28 mouse cellular contexts compared by ENCODE assay signal in the genomic region with DNA sequence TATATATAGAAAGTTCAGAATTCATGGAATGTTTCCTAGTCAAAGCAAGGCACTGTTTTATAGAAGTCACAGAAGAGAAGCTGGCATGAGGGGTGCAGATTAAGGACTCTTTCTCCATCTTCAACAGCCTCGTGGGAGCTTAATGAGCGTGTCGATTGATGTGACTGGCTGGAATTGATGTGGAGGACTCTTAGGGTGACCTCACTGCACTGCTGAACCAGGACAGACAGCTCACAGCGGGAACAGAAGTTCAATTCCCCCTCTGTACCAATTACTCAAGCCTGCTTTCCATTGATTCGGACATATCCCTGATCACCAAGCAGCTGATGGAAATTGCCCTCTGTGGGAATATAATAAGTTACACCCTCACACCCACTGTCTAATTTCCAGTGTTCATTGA.
DNase-seq lines count a peak whose midpoint lies in the region; ATAC-seq and TF ChIP-seq lines count a peak whose summit lies in the region.
"Had no signal": no experiment of that assay in that cellular context is flagged by ENCODE, and none has a peak within 500 bp of the region (broad histone marks: within the 10 kb centered on the region; RNA-seq: fewer than 3 reads in every experiment).

No protein-coding gene starts in this region.

- no peak for TF ChIP-seq CTCF in hindbrain, postnatal 0 days (IDR thresholded peaks at IDR 0.05; ENCODE audit: low read depth)
- TF ChIP-seq CTCF in heart, adult 2 months (IDR thresholded peaks at IDR 0.05): no peak

- no peak overlapping the region for H3K4me2 ChIP-seq in midbrain, embryonic 16.5 days (ENCODE audit: low read length)
- H3K4me2 ChIP-seq in hindbrain, postnatal 0 days (ENCODE audit: low read depth, low read length): no peak overlapping the region
- no peak overlapping the region for H3K4me2 ChIP-seq in neural tube, embryonic 13.5 days
- H3K4me2 ChIP-seq: embryonic facial prominence, embryonic 12.5 days; forebrain, embryonic 12.5 days; heart, embryonic 15.5 days; liver, embryonic 13.5 days; lung, embryonic 14.5 days had no signal

- TF ChIP-seq POLR2A in heart, adult 2 months (IDR thresholded peaks at IDR 0.05; ENCODE audit: insufficient read depth, low read depth, low read length): no peak

- no peak for ATAC-seq in midbrain, embryonic 16.5 days
- no peak for ATAC-seq in hindbrain, postnatal 0 days
- peak; percentile 69 for ATAC-seq in neural tube, embryonic 13.5 days (ENCODE audit: low read depth)
- ATAC-seq: activated CD4-positive, CD25-positive, alpha-beta regulatory T cell, adult 4 months; inflammation-experienced regulatory T-cells, adult 6 months had no signal

- no peaks in the 10 kb centered on the region for H3K27me3 ChIP-seq in midbrain, embryonic 10.5 days (ENCODE audit: low read depth, poor library complexity, severe bottlenecking)
- H3K27me3 ChIP-seq in midbrain, embryonic 16.5 days (ENCODE audit: control insufficient read depth, insufficient read depth, low read depth, low read length): no peaks in the 10 kb centered on the region
- H3K27me3 ChIP-seq in hindbrain, postnatal 0 days (ENCODE audit: insufficient read depth, low read length): no peaks in the 10 kb centered on the region
- H3K27me3 ChIP-seq in neural tube, embryonic 13.5 days: no peaks in the 10 kb centered on the region
- H3K27me3 ChIP-seq in heart, adult 2 months (ENCODE audit: control insufficient read depth, insufficient read depth, low read length): no peaks in the 10 kb centered on the region
- H3K27me3 ChIP-seq: embryonic facial prominence, embryonic 12.5 days; forebrain, embryonic 12.5 days; heart, embryonic 15.5 days; liver, embryonic 13.5 days had no signal

- peaks cover 4% of the 10 kb centered on the region for H3K4me1 ChIP-seq in midbrain, embryonic 10.5 days
- H3K4me1 ChIP-seq in midbrain, embryonic 16.5 days (ENCODE audit: control insufficient read depth, insufficient read depth, low read length): no peaks in the 10 kb centered on the region
- H3K4me1 ChIP-seq in hindbrain, postnatal 0 days (ENCODE audit: insufficient read depth, low read length): no peaks in the 10 kb centered on the region
- H3K4me1 ChIP-seq in neural tube, embryonic 13.5 days (replicated peaks): peaks cover 12% of the 10 kb centered on the region
- H3K4me1 ChIP-seq in heart, adult 2 months (ENCODE audit: control insufficient read depth, insufficient read depth, low read length): no peaks in the 10 kb centered on the region
- H3K4me1 ChIP-seq: embryonic facial prominence, embryonic 12.5 days; heart, embryonic 15.5 days; liver, embryonic 13.5 days had no signal

- WGBS in midbrain, embryonic 10.5 days: 57% methylated on average over 5 of the region's 5 CpGs
- WGBS in midbrain, embryonic 16.5 days: 16% methylated on average over 5 of the region's 5 CpGs
- WGBS in hindbrain, postnatal 0 days: 11% methylated on average over 5 of the region's 5 CpGs
- 20% methylated on average over 5 of the region's 5 CpGs for WGBS in neural tube, embryonic 13.5 days
- WGBS in heart, adult 2 months: 54% methylated on average over 5 of the region's 5 CpGs

- no peaks in the 10 kb centered on the region for H3K79me2 ChIP-seq in heart, adult 2 months (replicated peaks; ENCODE audit: control insufficient read depth, insufficient read depth, low read length)

- no peak overlapping the region for H3K4me3 ChIP-seq in midbrain, embryonic 10.5 days
- H3K4me3 ChIP-seq in midbrain, embryonic 16.5 days (ENCODE audit: low read depth, low read length): no peak overlapping the region
- H3K4me3 ChIP-seq in hindbrain, postnatal 0 days (ENCODE audit: low read length): no peak overlapping the region
- H3K4me3 ChIP-seq in neural tube, embryonic 13.5 days: no peak overlapping the region
- H3K4me3 ChIP-seq in heart, adult 2 months: no peak overlapping the region
- H3K4me3 ChIP-seq: embryonic facial prominence, embryonic 12.5 days; erythroblast, embryonic 14.5 days; forebrain, embryonic 12.5 days; gastrocnemius, adult 2 months; heart, embryonic 15.5 days; liver, embryonic 13.5 days; myocyte had no signal

- H3K27ac ChIP-seq in midbrain, embryonic 10.5 days (replicated peaks): no peak overlapping the region
- H3K27ac ChIP-seq in midbrain, embryonic 16.5 days (ENCODE audit: low read length): no peak overlapping the region
- H3K27ac ChIP-seq in hindbrain, postnatal 0 days: no peak overlapping the region
- H3K27ac ChIP-seq in neural tube, embryonic 13.5 days (replicated peaks): no peak overlapping the region
- H3K27ac ChIP-seq in heart, adult 2 months: no peak overlapping the region
- H3K27ac ChIP-seq: embryonic facial prominence, embryonic 12.5 days; forebrain, embryonic 12.5 days; gastrocnemius, adult 2 months; heart, embryonic 15.5 days; kidney, postnatal 0 days; liver, embryonic 13.5 days; stomach, postnatal 0 days had no signal

- TF ChIP-seq EP300 in heart, adult 2 months (IDR thresholded peaks at IDR 0.05; ENCODE audit: insufficient read depth, low read depth, low read length): no peak

- no peaks in the 10 kb centered on the region for H3K9me3 ChIP-seq in midbrain, embryonic 10.5 days (replicated peaks)
- no peaks in the 10 kb centered on the region; the same call in 1 of the 2 replicates for H3K9me3 ChIP-seq in midbrain, embryonic 16.5 days (replicated peaks; ENCODE audit: control insufficient read depth, low read length, poor library complexity, severe bottlenecking)
- no peaks in the 10 kb centered on the region for H3K9me3 ChIP-seq in hindbrain, postnatal 0 days (ENCODE audit: low read length)
- H3K9me3 ChIP-seq in neural tube, embryonic 13.5 days: peaks cover 3% of the 10 kb centered on the region; the same call in 1 of the 2 replicates
- H3K9me3 ChIP-seq: embryonic facial prominence, embryonic 12.5 days; forebrain, embryonic 12.5 days; heart, embryonic 15.5 days; liver, embryonic 13.5 days had no signal

- DNase-seq in midbrain, embryonic 10.5 days (ENCODE audit: low spot score): peak; percentile 18
- peak; percentile 48 for DNase-seq in embryo, embryonic 10.5 days (ENCODE audit: low spot score)
- DNase-seq in hindbrain, postnatal 0 days (ENCODE audit: low spot score): peak; percentile 2
- no peak for DNase-seq in adrenal gland, adult 8-10 months
- DNase-seq in heart, adult 2 months: no peak
- DNase-seq: adrenal gland, postnatal 10 days; cerebellum, adult 2 months; cerebellum, postnatal 36 days; gastrocnemius, adult 2 months; heart, postnatal 36 days; kidney, adult 18-20 months; layer of hippocampus, adult 9-11 months; liver, embryonic 13.5 days; lung, embryonic 14.5 days; right cerebral cortex, adult 18-20 months; thymus, adult 2 months; thymus, postnatal 4 days had no signal

- intact Hi-C loops in heart, adult 2 months (cut with DNase I): no loop called here

- H3K36me3 ChIP-seq in midbrain, embryonic 10.5 days: no peaks in the 10 kb centered on the region
- no peaks in the 10 kb centered on the region for H3K36me3 ChIP-seq in midbrain, embryonic 16.5 days (ENCODE audit: control insufficient read depth, insufficient read depth, low read length)
- no peaks in the 10 kb centered on the region for H3K36me3 ChIP-seq in hindbrain, postnatal 0 days (ENCODE audit: insufficient read depth, low read length)
- H3K36me3 ChIP-seq in neural tube, embryonic 13.5 days: no peaks in the 10 kb centered on the region
- H3K36me3 ChIP-seq in heart, adult 2 months (ENCODE audit: control insufficient read depth, insufficient read depth, low read length): no peaks in the 10 kb centered on the region
- H3K36me3 ChIP-seq: embryonic facial prominence, embryonic 12.5 days; forebrain, embryonic 12.5 days; heart, embryonic 15.5 days; liver, embryonic 13.5 days had no signal

- no peak overlapping the region for H3K9ac ChIP-seq in midbrain, embryonic 16.5 days (ENCODE audit: low read depth, low read length)
- H3K9ac ChIP-seq in hindbrain, postnatal 0 days (replicated peaks; ENCODE audit: low read length): no peak overlapping the region
- H3K9ac ChIP-seq in neural tube, embryonic 13.5 days: no peak overlapping the region
- no peak overlapping the region for H3K9ac ChIP-seq in heart, adult 2 months (ENCODE audit: low read depth, low read length)
- H3K9ac ChIP-seq: embryonic facial prominence, embryonic 12.5 days; forebrain, embryonic 12.5 days; heart, embryonic 15.5 days; liver, embryonic 13.5 days; lung, embryonic 14.5 days had no signal

Comparison
In these comparisons a context has a peak if more than half of its experiments do, and no peak if none do; other contexts are left out.
1. DNase-seq: peak in midbrain, embryonic 10.5 days (single experiment), embryo, embryonic 10.5 days (single experiment) and hindbrain, postnatal 0 days (single experiment); none in adrenal gland, adult 8-10 months (single experiment) and heart, adult 2 months (0 of 2).